Mouse (Mus musculus) gastrocnemius, postnatal 25 days (tissue): ENCODE data around the gene Hvcn1. TPM values are rescaled to one million over a fixed set of nuclear protein-coding genes. Genes with fewer than 3 reads are reported as not detected.

Source experiments
- DNase-seq: peaks from one replicate; pipeline ENCODE4 v3.0.0; 2022
- total RNA-seq, 2 experiments: library from RNA; stranded (reverse); gene quantifications; 1 replicate in 1 of 2; 2 replicates in 1 of 2; pipeline ENCODE4 v1.2.3; 2021

The Hvcn1 gene
- total RNA-seq, 2 experiments from 2014 or later: 0.67 to 1.1 TPM

DNA sequence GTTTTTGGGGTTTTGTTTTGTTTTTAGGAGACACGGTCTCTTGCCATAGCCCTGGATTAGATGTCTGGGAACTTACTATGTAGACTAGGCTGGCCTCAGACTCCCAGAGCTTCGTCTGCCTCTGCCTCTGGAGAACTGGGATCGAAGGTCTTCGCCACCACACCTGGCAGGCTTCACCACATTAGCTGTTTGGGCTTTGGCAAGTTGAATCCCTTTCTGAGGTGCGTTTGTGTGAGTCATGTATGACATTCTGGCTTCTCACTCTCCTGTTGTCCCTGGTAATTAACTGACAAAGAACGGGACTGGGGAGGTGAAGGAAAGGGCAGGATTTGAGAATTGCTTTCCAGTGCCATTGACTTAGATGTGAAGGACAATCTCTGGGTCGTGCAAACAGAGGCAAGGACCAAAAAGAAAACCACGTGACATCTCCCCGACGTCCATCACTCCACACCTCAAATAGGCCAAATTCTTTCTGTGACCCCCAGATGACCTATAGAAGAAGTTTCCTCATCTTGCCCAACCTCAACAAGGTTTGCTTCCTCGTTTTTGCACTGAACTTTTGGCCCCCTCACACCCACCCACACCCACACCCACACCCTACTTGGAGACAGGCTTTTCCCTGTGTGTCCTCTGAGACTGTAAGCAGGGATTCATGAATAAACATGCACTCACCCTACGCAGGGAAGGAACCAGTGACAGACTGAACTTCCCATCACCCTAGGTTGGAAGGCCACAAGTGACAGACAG is 62.4 kb downstream of the Hvcn1 start:
- no peak for DNase-seq

GRCm38 (mm10) chr5:122272821-122273220 is 66.2 kb downstream of the Hvcn1 start:
- no peak for DNase-seq

DNA sequence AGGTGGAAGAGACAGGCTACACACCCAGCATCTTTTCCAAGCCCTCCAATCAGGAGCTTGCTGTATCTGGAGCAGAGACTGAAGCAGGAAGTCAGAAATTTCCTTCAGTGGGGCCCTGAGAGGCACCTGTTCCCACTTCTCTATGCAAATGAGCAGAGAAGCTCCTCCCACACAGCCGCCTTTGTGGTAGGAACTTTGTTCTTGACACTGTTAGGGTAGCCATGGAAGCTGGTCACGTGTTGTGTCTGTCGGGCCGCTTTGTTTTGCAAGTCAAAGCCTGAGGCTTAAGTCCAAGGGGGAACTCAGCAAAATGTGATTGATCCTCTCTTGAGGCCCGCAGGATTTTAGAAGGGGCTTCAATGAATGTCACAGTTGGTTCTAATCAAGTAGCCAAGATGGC is 68.2 kb downstream of the Hvcn1 start:
- DNase-seq: peak; percentile 31

- no peak for DNase-seq
Measured at GRCm38 (mm10) chr5:122278946-122279345, 72.3 kb downstream of the Hvcn1 start.

- peak; percentile 43 for DNase-seq
Measured at GRCm38 (mm10) chr5:122279799-122280421, 73.3 kb downstream of the Hvcn1 start.

- peak; percentile 32 for DNase-seq
Measured at GRCm38 (mm10) chr5:122280422-122280826, 73.8 kb downstream of the Hvcn1 start.

- DNase-seq: peak; percentile 73
Measured at GRCm38 (mm10) chr5:122280827-122281462, 74.3 kb downstream of the Hvcn1 start.

- no peak for DNase-seq
Measured at GRCm38 (mm10) chr5:122283828-122284182, 77.2 kb downstream of the Hvcn1 start.

- peak; percentile 93 for DNase-seq
Measured at GRCm38 (mm10) chr5:122284183-122285028, 77.8 kb downstream of the Hvcn1 start, which contains the start of gene Pptc7. TSS of gene Pptc7 (plus strand) at chr5:122284365.

DNA sequence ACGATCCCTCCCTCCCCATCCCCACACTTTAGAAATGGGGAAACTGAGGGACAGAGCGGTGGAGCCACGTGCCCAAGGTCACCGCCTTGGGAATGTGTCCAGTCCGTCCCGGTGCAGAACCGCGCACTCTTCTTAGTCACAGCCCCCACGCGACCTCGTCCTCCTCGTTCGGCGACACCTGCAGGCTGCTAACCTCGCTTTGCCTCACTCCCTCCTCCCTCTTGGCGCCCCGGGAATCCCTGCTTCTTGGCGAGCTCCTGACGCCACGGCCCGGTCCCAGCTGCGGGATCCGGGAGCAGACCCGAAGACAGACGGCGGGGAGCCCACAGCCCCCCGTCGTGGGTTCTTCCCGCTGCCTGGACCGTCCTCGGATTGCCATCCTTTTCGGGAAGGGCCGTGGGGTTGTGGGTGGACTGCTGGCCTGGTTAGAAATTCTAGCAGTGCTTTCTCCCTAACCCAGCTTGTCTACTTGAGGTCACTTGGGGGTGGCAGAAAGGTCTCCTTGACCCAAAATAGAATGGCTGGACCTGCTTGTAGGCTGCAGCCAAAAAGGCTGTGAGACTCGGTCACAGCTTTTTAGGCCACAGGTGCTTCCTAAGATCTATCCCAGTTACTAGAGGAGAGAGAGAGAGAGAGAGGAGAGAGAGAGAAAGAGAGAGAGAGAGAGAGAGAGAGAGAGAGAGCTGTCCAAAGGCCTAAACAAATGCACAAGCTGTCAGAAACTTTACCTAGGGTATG is 78.6 kb downstream of the Hvcn1 start:
- DNase-seq: peak; percentile 63

GRCm38 (mm10) chr5:122285767-122286150 is 79.2 kb downstream of the Hvcn1 start:
- DNase-seq: no peak

DNA sequence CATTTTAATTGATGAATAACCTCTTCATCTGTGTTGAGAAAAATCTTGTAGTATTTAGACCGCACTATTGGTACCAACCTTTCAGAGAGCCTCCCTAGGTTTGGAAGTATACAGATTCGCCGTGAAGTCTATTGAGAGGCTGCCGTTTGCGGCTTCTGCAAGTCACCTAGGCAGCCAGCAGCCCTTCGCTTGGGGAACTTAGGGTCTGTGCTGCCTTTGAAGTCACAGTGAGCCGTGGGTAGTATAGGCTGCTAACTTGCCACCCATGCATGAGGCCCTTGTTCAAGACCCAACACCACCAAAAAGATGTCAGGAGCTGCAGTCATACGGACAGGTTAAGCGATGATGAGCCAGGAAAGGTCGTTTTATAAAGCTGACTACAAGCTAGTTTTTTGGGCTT is 79.6 kb downstream of the Hvcn1 start:
- DNase-seq: no peak

- DNase-seq: no peak
Measured at GRCm38 (mm10) chr5:122287026-122287425, 80.4 kb downstream of the Hvcn1 start.

DNA sequence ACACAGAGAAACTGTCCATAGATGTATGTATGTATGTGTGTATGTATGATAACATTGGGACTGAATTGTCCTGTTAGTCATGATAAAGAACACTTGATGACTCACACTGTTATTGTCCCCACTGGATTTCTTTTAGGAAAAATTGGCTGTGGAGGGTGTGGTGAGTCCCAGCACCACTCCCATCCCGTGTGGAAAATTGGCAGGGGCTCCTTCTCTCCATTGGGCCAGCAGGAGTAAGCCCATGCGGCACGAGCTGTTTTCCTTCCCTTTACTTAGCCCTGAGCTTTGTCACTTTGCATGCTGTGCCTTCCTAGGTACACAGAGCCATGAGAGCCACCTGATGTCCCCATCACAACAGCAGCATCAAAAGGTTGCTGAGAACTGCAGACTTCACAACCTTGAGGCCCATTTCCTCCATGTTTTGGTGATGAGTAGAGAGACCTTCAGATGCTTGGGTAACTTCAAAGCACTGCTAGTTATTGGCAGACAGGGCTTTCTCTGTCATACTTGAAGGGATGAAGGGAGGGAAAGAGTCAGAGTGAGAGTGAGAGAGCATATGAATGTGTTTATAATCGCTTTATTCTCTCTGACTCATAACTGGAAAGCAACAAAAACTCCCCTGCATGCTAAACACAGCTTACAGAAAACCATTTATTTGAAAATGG is 81.7 kb downstream of the Hvcn1 start:
- peak; percentile 47 for DNase-seq

DNA sequence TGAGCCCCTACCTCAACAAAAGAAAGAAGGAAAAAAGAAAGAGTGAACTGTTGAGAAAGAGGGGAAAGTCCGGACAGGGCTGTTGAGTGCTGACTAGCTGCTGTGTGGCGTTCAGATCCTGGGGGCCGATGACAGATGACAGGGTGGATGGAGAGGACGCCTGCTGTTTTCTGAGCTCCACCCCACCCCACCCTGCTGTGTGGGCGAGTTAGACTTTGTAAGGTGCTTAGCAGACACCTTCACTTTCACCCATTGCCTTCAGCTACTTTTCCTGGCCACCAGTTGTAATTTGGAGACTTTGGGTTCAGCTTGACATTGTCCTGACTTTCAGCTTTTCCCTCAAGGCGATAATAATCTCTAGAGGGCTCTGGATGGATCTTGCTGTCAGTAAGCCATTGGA is 84.5 kb downstream of the Hvcn1 start:
- no peak for DNase-seq

Other genes with a start within 250 kb of the Hvcn1 start
- 1 to 10 TPM; 1.8 to 6.9 TPM for gene Cux2, start 156.7 kb upstream of the Hvcn1 start, total RNA-seq
- 1,000 to 10,000 TPM in 1 of 2 experiments, 100 to 1,000 TPM in 1; 354 to 1,320 TPM for gene Myl2, start 105.9 kb upstream of the Hvcn1 start, total RNA-seq
- gene Ccdc63, start 66.0 kb upstream of the Hvcn1 start, total RNA-seq: not detected
- gene Ppp1cc, start 48.5 kb upstream of the Hvcn1 start, total RNA-seq: 100 to 1,000 TPM; 111 to 125 TPM
- 1 to 10 TPM; 1.9 to 2.2 TPM for gene Tctn1, start 57.7 kb downstream of the Hvcn1 start, total RNA-seq
- gene Pptc7, start 77.6 kb downstream of the Hvcn1 start, total RNA-seq: 10 to 100 TPM; 78.9 to 87.0 TPM
- gene Rad9b, start 147.4 kb downstream of the Hvcn1 start, total RNA-seq: under 1 TPM; 0.23 to 0.35 TPM
- 10 to 100 TPM; 38.2 to 39.6 TPM for gene Vps29, start 147.6 kb downstream of the Hvcn1 start, total RNA-seq
- gene Gpn3, start 165.1 kb downstream of the Hvcn1 start, total RNA-seq: 10 to 100 TPM; 20.4 to 21.4 TPM
- 1 to 10 TPM; 5.8 to 6.1 TPM for gene Fam216a, start 165.6 kb downstream of the Hvcn1 start, total RNA-seq
- 10 to 100 TPM; 46.8 to 54.9 TPM for gene Arpc3, start 185.1 kb downstream of the Hvcn1 start, total RNA-seq
- gene Anapc7, start 214.9 kb downstream of the Hvcn1 start, total RNA-seq: 10 to 100 TPM; 12.3 to 13.4 TPM